Mouse (Mus musculus): ENCODE data around the gene Gpr108.

DNA sequence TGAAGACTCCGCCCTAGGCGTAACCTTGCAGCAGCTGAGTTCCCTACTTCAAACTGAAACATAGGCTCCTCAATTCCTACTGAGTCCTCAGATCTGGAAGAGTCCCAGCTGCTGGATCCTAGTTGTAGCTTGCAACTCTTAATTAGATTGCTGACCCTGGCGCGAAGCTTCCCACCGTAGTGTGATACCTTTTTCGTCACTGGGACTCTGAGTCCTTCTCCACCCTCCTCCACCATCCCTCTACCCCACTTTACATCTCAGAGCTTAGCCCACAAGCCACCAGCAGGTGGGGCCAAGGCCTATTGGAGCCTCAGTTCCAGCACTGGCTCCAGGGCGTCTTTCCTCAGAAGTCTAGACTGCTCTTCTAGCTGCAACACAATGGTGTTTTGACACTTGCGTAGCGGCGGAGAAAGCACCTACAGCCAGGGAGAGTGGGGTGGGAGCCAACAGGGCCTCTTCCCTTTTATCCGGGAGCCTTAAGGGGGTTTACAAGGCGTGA lies at the start of gene Gpr108:
- TF ChIP-seq POLR2A (IDR thresholded peaks at IDR 0.05; ENCODE audit: extremely low read depth, insufficient read depth, low read length) = no peak
- peak; percentile 87 for TF ChIP-seq CTCF (IDR thresholded peaks at IDR 0.05; ENCODE audit: low read depth, low read length)

Data from liver, adult 2 months (tissue).